Mouse (Mus musculus) megakaryocyte progenitor cell, adult 5-6 weeks (primary cell): ENCODE results near the gene Taf6l. TPM values are rescaled to one million over a fixed set of nuclear protein-coding genes. Genes with fewer than 3 reads are reported as not detected.

ENCODE experiments used
- ATAC-seq: replicated peaks from 2 replicates; pipeline ENCODE4 v1.8.0; 2016; ENCODE audit warnings: mild to moderate bottlenecking, moderate TSS enrichment, inconsistent platforms; ENCODE audit not compliant: poor library complexity
- total RNA-seq, 2 experiments: library from RNA; stranded (forward) in 1 of 2; stranded (reverse) in 1 of 2; fragments of 157-497, 149-512 nt in 1 of 2; fragments of 200-1000 nt in 1 of 2; gene quantifications; 2 replicates each; pipeline versions ENCODE4 v1.2.3 to v1.2.4; 2015 to 2017

Taf6l gene
- total RNA-seq (2015): 5.8 and 6.4 TPM in 2 replicates
- 9.7 and 12.8 TPM in 2 replicates for total RNA-seq (2017)

DNA sequence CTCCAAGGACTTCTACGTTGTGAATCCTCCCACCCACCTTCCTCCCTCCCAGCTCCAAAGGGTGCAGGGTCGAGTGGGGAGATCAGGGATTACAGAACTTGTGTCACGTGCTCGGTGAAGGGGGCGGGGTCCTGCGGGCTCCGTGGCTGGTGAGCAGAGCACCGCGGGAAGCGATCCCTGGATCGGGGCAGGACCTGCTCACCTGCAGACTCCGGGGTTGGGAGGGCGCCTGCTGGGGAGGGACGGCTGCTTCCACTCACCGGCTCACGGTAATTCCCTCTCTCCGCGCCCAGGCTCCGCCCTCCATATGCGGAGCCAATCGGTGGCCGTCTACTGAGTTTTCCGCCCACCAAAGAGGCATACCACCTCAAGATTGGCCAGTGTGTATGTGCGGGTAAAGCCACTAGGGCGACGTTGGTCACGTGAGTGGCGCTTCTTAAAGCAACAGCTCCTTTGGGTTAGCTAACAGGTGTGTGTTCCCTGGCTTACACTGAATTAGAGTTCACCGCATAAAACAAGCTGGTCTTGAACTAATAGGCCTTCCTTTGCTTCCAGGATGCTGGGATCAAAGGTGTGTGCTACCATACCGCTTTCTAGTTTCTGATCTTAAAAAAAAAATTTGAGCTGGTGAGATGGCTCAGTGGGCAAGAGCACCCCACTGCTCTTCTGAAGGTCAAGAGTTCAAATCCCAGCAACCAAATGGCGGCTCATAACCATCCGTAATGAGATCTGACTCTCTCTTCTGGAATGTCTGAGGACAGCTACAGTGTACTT lies at the start of gene Taf6l:
Gene Taf6l, minus strand, starts transcription at position 410 of the 774 bp plus-strand sequence.
- peak; percentile 99 for ATAC-seq

DNA sequence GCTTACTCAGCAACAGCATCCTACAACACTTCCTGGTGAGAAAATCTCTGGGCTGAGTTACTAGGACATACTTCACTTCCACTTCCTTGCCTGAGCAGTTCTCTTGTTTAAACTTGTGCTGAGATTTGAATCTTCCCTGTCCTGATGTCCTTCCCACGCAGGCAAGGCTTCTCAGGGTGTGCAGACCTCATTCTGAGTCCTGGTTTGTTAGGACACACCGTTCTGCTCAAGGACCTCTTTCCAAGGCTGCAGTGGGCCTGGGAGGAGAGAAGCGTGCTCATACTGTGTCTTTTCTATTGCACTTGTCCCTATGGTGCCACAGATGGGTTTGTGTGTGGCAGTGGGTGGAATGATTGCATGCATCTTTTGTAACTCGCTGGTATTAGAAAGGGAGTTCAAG lies 46.8 kb upstream of the Taf6l start:
- no peak for ATAC-seq

DNA sequence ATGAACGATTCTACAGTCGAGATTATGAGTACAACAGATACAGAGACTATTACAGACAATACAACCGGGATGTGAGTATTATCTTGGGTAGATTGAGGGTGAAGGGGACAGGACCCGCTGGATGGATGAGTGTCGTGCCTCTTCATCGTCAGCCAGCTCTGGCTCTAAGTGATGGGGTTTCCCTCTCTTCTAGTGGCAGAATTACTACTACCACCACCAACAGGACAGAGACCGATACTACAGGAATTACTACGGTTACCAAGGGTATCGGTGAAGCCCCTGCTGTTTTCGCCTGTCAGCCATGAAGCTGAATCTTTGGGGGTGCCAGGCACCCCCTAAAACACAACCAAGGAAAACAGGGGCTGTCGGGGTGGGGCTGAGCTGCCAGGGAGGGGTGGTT lies 45.0 kb upstream of the Taf6l start:
- 0 out of 2 replicates have a peak, but pooled peaks have one; percentile 27 for ATAC-seq

DNA sequence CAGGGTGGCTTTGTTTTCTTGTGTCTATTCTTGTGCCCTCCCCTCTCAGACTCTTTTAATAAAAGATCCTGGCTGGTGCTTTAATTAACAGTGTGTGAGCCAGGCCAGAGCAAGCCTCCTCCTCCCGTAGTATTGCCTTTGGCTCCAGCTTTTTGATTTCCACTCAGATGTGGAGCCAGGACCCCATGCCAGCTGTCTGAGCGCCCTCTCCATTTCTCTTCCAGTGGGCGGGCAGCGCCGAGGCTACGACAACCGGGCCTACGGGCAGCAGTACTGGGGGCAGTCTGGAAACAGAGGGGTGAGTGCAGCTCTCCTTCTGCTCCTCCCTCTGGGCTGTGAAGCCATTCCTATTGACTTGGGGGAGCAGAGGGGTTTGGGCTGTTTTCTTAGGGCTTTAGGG lies 44.4 kb upstream of the Taf6l start:
- ATAC-seq: no peak

DNA sequence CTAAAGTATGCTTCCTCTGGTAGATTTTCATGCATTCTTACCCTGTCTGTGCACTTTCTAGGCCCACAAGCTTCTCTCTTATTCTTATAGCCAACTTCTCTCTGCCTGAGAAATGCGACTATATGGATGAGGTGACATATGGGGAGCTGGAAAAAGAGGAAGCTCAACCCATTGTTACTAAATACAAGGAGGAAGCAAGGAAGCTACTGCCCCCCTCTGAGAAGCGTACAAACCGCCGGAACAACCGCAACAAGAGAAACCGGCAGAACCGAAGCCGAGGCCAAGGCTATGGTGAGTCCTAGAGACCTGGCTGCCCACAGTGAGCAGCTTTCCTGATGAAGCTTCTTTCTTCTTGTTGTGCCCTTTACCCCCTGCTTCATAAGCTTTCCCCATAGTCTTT lies 43.4 kb upstream of the Taf6l start, which contains the start of gene AC129217.1:
Gene AC129217.1, plus strand, starts transcription at position 114 of the 400 bp plus-strand sequence.
- peak; percentile 94 for ATAC-seq

DNA sequence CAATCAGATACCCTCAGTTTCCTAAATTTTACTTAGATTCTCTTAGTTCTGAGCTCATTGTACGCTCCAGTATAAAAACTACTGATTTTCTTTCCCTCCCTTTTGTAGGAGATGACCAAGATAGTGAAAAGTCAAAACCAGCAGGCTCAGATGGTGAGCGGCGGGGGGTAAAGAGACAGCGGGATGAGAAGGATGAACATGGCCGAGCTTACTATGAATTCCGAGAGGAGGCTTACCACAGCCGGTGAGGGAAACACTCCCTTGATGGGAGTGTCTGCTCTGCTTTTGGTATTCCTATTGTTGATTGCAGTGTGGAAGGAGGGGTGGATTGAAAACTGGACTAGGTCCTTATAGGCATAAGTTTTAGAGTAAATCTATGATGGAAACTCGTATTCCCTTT lies 36.5 kb upstream of the Taf6l start:
- ATAC-seq: no peak

DNA sequence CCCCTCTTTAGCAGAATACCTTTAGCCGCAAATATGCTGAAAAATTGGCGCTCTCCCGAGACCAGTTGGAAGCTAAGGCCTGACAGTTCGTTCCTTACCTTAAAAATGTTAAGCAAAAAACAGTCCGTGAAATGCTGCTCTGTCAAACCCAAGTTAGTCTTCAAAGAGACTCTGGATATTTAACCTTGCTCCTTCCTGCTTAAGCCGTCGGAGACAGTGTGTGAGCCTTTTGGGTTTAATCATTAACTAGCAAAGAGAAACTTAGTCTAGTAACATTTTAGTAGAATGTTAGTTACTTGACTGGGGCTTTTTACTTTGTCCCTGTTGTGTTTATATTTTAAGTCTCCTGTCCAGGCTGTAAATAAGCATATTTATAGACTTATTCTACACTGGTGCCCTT lies 34.9 kb upstream of the Taf6l start:
- no peak for ATAC-seq

DNA sequence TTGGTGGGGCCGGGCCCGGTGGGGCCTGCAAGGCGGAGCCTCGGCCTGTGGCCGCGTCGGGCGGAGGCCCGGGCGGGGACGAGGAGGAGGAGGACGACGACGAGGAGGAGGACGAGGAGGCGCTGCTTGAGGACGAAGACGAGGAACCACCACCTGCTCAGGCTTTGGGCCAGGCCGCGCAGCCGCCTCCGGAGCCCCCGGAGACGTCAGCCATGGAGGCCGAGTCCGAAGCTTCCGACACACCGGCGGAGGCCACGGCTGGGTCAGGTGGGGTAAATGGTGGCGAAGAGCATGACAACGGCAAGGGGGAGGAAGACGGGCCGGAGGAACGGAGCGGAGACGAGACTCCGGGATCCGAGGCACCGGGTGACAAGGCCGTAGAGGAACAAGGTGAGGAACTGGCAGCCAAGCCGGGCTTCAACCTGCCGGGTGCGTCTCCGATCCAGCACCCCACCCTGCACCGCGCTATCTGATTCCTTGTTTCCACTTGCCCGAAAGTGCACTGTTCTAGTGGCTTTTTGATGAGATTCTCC lies 34.3 kb upstream of the Taf6l start:
- ATAC-seq: no peak

DNA sequence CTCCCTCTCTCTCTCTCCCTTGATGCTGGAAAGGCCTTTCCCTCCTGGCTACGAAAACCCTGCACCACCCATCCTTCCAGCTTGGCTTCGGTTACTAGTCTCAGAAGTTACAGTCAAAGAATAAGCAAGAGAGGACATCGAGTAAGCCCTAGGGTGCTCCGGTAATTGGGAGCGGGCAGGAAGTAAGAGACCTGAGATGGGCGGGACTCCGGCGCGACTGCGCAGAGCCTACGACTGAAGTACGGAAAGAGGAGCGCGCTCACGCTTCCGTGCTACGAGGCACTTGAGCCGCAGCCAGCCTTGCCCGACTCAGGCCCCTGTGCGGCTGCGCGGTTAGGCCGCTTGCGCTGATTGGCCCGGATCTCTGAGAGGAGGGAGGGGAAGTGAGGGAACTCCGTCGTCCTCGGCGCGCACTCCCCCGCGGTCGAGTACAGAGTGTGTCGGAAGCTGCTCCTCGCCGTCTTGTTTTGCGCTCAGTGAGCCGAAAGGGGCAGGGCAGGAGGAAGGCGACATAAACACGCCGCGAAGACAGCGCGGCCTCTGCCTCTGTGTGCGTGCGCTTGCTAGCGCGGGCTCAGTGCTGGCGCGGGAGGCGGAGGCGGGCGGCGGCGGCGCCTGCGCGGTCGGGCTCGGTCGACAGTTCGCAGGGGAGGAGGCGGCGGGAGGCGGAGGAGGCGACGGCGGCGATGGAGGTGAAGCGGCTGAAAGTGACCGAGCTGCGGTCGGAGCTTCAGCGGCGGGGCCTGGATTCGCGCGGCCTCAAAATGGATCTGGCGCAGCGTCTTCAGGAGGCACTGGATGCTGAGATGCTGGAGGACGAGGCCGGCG lies 33.6 kb upstream of the Taf6l start, which contains the start of gene Hnrnpul2:
Gene Hnrnpul2, plus strand, starts transcription at position 415 of the 828 bp plus-strand sequence.
- ATAC-seq: peak; percentile 81

DNA sequence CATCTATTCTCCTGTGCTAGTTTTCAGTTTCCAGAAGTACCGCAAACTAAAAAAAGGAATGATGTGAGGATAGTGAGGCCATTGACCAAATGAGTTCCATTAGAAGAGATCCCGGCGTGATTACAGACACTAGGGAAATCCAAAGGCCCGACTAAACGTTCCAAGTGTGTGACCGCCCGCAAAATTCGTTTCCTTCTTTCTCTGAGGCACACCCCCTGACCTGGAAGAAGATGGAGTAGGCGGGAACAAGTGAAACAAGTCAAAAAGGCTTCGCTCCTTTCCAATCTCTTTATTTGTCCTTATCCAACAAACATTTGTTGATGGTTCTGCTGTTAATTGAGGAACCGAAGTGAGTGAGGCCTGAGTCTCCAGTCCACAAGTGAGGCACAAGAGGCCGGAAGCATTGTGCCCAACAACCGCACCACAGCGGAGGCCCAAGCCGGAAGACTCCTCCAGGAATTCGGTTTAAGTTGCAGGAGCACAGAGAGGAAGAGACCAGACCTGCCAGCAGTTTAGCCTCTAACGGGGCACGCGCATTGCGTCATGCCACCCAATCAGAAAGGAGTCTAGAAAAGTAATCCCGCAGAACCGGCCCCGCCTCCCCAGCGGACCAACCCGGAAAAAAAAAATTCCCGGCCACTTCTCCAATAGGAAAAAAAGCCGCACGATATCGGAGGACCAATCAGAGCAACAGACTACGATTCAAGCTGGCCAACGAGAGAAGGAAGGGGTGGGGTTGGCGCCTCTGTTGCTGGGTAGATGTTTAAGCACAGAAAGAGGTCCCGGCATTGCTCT lies 32.8 kb upstream of the Taf6l start, which contains the start of gene Ttc9c:
Gene Ttc9c, minus strand, starts transcription at position 533 of the 795 bp plus-strand sequence.
- ATAC-seq: peak; percentile 75

DNA sequence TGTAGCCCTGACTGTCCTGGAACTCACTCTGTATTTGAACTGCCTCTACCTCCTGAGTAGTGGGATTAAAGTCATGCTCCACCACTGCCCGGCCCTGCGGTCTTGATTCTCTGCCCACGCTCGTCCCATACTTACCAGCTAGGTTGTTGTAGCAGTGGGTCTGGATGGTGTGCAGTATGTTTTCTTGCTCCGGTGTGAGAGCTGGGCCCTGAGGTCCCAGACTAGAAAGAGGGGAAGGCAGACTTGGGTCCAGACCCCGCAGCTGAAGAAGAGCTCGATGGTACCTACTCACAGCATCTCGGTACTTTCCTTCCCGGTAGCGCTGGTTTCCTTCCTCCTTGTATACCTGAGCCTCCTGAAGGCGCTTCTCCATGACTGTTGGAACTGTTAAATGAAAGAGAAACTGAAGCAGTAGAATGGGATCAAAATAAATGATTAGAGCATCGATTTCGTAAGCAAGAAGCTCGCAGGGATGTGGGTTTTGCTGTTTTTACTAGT lies 32.1 kb upstream of the Taf6l start:
- ATAC-seq: no peak

DNA sequence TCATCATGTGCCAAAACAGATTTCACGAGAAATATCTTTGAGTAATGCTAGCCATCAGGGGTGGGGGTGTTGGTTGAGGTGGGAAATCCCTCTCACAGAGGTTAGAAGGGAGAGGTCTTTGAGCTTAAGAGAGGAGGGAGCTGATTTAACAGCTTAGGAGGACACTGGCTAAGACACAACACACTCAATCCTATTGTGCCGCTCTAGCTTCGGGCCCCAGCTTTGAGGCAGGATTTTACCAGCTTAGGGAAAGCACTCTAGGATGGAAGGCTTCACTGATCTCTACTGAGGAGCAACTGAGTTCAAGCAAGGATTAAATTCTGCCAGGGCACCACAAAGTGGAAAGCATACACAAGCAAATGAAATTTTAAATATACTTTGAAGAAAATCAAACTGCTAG lies 30.8 kb upstream of the Taf6l start:
- ATAC-seq: no peak

DNA sequence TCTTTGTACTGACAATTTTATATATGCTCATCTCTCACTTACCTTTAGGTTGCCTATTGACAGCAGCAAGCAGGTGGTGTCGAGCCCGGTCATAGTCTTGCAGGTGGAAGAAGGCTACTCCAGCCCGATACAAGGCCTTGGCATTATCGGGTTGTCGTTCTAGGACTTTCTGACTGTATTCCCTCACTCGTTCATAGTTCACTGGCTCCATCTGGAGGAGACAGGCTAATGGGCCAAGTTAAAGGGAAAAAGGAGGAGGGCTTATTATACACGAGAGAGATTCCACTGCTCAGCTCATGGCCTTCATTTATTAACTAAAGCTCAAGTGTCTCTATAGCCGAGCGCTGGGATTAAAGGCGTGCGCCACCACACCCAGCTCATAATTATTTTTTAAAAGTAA lies 29.6 kb upstream of the Taf6l start:
- no peak for ATAC-seq

DNA sequence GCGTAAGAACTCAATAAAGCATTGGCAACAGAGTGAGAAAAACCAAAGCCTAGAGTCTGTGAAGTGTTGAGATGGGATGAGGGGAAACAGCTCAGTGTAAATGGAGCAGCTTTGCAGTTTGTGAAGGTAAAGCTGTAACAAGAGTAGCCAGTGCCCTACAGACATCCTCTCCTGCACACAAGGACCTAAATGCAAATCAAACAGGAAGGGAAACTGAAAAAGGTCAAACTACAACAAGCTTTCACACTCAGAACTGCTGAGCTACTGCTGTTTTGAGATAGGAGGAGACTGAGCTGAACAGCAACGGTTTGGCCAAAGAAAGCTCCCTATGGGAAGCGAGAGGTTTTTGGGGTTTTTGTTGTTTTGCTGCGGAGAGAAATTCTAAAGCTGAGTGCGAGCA lies 20.6 kb upstream of the Taf6l start:
- no peak for ATAC-seq

DNA sequence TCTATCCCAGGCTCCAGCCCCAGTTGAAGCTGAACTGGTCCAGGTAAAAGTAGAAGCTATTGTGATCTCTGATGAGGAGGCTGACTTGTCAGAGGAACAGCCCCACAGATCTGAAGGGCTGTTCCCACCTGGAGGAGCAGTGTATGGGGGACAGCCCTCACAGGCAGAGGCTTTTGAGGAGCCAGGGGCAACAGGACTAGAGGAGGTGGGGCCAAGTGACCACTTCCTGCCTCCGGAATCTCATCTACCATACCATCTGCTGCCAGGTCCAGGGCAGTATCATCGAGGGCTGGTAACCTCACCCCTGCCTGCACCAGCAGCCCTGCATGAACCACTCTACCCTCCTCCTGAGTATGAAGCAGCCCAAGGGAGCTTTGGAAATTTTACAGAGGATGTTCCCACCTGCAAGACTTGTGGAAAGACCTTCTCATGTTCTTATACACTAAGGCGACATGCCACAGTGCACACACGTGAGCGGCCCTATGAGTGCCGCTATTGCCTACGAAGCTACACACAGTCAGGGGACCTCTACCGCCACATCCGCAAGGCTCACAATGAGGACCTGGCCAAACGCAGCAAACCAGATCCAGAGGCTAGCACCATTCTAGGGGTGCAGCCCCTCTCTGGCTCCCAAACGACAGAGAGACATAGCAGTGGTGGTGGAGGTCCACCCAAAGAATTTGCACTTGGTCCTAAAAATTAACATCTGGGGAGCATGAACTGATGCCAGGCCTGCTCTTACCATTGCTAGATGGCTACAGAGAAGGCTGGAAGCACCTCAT lies 17.9 kb upstream of the Taf6l start:
- 0 out of 2 replicates have a peak, but pooled peaks have one; percentile 20 for ATAC-seq

DNA sequence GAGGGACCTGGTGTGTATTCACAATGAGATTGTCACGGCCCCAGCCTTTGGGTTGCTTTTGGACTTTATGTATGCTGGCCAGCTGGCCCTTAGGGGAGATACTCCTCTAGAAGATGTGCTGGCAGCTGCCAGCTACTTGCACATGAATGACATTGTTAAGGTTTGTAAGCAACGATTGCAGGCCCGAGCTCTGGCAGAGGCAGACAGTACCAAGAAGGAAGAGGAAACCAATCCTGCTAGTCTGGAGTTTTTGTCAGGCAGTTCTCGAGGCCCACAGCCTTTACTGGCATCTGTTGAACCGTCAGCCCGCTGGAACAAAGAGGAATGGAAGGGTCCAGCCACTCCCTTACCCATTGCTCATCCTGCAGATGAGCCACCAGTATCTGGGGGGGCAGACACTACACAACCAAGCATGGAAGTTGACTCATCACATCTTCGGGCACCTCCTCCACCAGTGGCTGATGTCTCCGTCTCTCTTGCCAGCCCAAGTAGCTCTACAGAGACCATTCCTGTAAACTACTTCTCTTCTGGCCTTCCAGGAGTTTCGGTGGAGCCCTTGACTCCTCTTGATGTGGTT lies 17.1 kb upstream of the Taf6l start:
- no peak for ATAC-seq

DNA sequence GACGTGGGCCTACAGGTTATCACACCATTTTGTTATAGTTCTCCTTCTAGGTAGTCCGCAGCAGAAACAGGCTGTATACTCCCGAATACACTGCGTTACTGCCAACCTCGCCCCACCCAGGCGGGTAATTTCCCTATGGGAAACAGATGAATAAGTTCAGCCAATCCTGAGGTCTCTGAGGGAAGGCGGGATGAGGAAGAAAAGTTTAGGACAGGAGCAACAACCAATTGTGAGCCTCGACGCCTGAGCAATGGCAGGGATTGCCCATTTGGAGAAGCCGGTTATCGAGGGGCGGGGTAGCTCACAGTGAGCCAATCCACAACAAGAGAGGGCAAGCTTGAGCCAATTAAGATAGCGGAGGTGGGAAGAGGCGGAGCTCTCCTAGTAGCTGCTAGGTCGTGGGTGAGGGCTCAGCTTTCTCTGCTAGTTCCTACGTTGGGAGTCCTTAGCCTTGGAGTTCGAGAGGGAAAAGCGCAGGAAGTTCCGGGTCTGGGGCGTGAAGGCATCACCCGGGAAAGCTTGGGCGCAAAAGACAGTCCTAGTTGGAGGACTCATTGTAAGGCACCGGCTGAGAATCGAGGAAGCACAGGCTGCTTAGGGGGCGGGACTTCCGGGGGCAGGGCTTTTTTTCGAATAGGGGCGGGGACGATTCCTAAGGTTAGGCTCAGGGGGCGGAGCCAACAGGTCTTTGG lies 16.1 kb upstream of the Taf6l start, which contains the start of gene Zbtb3:
Gene Zbtb3, plus strand, starts transcription at position 426 of the 692 bp plus-strand sequence.
- peak; percentile 87 for ATAC-seq

DNA sequence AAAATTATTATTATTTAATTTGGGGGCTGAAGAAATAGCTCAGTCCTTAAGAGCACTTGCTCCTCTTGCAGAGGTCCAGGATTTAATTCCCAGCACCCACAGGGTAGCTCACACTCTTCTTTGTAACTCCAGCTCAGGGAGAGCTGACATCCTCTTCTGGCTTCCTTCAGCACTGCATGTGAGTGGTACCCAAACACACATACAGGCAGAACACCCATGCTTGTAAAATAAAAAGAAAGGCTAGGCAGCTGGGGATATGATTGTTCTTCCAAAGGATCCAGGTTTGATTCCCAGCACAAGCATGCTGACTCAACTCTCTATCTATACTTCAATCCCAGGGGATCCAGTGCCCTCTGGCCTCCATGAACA lies 12.7 kb upstream of the Taf6l start:
- no peak for ATAC-seq
